Mouse (Mus musculus): ENCODE data around the gene Atpif1. TPM values are rescaled to one million over a fixed set of nuclear protein-coding genes. Genes with fewer than 3 reads are reported as not detected.

Gene Atpif1
- polyA plus RNA-seq, 1 experiment: 886 TPM

- H3K4me3 ChIP-seq (replicated peaks; ENCODE audit: control insufficient read depth, low read depth, low read length): peak overlapping the region; percentile 76
- TF ChIP-seq CTCF (IDR thresholded peaks at IDR 0.05; ENCODE audit: control insufficient read depth, insufficient read depth, low read length) (no peak), POLR2A (IDR thresholded peaks at IDR 0.05; ENCODE audit: borderline replicate concordance, control insufficient read depth, low read depth, low read length) (peak; percentile 42; the same call in 1 of the 2 replicates)
- peak overlapping the region; percentile 78 for H3K27ac ChIP-seq (ENCODE audit: control insufficient read depth, insufficient read depth, low read depth, low read length, poor library complexity)
- peaks cover 9% of the 10 kb centered on the region for H3K4me1 ChIP-seq (ENCODE audit: control insufficient read depth, insufficient read depth, low read length)
- under 1% methylated on average over 52 of the region's 52 CpGs for WGBS
Observed at GRCm38 (mm10) chr4:132509621-132510296, 23.7 kb downstream of the Atpif1 start.

DNA sequence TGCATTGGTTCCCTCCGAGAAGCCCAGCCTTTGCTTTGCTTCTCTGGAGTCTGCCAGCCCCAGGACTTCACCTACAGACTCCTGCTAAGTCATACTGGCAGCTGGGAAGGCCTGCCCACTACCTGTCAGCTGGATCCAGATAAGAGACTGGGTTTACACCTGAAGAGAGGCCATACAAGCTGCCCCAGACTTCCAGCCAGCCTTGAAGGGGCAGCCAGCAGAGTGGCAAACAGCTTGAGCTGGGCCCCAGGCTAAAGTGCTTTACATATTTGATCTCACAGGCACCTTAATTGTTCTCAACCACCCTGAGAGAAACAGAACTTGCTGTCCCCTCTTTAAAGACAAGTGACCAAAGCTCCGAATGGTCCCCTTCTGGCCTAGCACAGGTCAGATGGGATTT, 26.2 kb downstream of the Atpif1 start:
- peaks cover 3% of the 10 kb centered on the region; the same call in 1 of the 2 replicates for H3K4me1 ChIP-seq (ENCODE audit: control insufficient read depth, insufficient read depth, low read length)
- H3K27ac ChIP-seq (ENCODE audit: control insufficient read depth, insufficient read depth, low read depth, low read length, poor library complexity): no peak overlapping the region
- TF ChIP-seq POLR2A (IDR thresholded peaks at IDR 0.05; ENCODE audit: borderline replicate concordance, control insufficient read depth, low read depth, low read length): no peak
- no peak for TF ChIP-seq CTCF (IDR thresholded peaks at IDR 0.05; ENCODE audit: control insufficient read depth, insufficient read depth, low read length)
- 78% methylated on average over 2 of the region's 2 CpGs for WGBS
- no peak overlapping the region for H3K4me3 ChIP-seq (replicated peaks; ENCODE audit: control insufficient read depth, low read depth, low read length)

DNA sequence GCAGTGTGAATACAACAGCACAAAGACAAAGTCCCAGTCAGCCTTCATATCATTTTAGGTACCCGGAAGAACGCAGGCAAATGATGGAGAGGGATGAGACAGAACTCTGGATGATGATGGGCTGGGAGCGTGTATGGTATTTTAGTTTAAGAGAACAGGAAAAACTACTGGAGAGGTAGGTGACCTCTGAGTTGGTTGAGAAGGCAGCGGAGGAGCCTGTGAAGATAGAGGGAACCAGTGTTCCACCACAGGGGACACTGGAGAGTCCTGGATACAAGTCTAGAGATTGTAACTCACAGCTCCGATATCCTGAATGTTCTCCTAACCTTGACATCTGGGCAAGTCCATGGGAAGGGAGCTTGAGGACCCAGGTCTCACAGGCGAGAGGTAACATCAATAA, 27.2 kb downstream of the Atpif1 start:
- peaks cover 3% of the 10 kb centered on the region; the same call in 1 of the 2 replicates for H3K4me1 ChIP-seq (ENCODE audit: control insufficient read depth, insufficient read depth, low read length)
- no peak overlapping the region for H3K27ac ChIP-seq (ENCODE audit: control insufficient read depth, insufficient read depth, low read depth, low read length, poor library complexity)
- 87% methylated on average over 6 of the region's 6 CpGs for WGBS
- H3K4me3 ChIP-seq (replicated peaks; ENCODE audit: control insufficient read depth, low read depth, low read length): no peak overlapping the region
- TF ChIP-seq CTCF (IDR thresholded peaks at IDR 0.05; ENCODE audit: control insufficient read depth, insufficient read depth, low read length): no peak
- TF ChIP-seq POLR2A (IDR thresholded peaks at IDR 0.05; ENCODE audit: borderline replicate concordance, control insufficient read depth, low read depth, low read length): no peak

- no peak for TF ChIP-seq POLR2A (IDR thresholded peaks at IDR 0.05; ENCODE audit: borderline replicate concordance, control insufficient read depth, low read depth, low read length)
- TF ChIP-seq CTCF (IDR thresholded peaks at IDR 0.05; ENCODE audit: control insufficient read depth, insufficient read depth, low read length): no peak
- 54% methylated on average over 10 of the region's 10 CpGs for WGBS
- Histone ChIP-seq H3K27ac (ENCODE audit: control insufficient read depth, insufficient read depth, low read depth, low read length, poor library complexity) (no peak overlapping the region), H3K4me3 (replicated peaks; ENCODE audit: control insufficient read depth, low read depth, low read length) (no peak overlapping the region), H3K4me1 (ENCODE audit: control insufficient read depth, insufficient read depth, low read length) (peaks cover 3% of the 10 kb centered on the region; the same call in 1 of the 2 replicates)
Observed at GRCm38 (mm10) chr4:132505800-132506199, 27.7 kb downstream of the Atpif1 start.

GRCm38 (mm10) chr4:132505034-132505738, 28.3 kb downstream of the Atpif1 start:
- peaks cover 3% of the 10 kb centered on the region; the same call in 1 of the 2 replicates for H3K4me1 ChIP-seq (ENCODE audit: control insufficient read depth, insufficient read depth, low read length)
- H3K4me3 ChIP-seq (replicated peaks; ENCODE audit: control insufficient read depth, low read depth, low read length): no peak overlapping the region
- no peak for TF ChIP-seq CTCF (IDR thresholded peaks at IDR 0.05; ENCODE audit: control insufficient read depth, insufficient read depth, low read length)
- no peak for TF ChIP-seq POLR2A (IDR thresholded peaks at IDR 0.05; ENCODE audit: borderline replicate concordance, control insufficient read depth, low read depth, low read length)
- 45% methylated on average over 6 of the region's 6 CpGs for WGBS
- no peak overlapping the region for H3K27ac ChIP-seq (ENCODE audit: control insufficient read depth, insufficient read depth, low read depth, low read length, poor library complexity)

GRCm38 (mm10) chr4:132503344-132503743, 30.1 kb downstream of the Atpif1 start:
- no peak overlapping the region for H3K4me3 ChIP-seq (replicated peaks; ENCODE audit: control insufficient read depth, low read depth, low read length)
- peaks cover 3% of the 10 kb centered on the region; the same call in 1 of the 2 replicates for H3K4me1 ChIP-seq (ENCODE audit: control insufficient read depth, insufficient read depth, low read length)
- no peak for TF ChIP-seq POLR2A (IDR thresholded peaks at IDR 0.05; ENCODE audit: borderline replicate concordance, control insufficient read depth, low read depth, low read length)
- WGBS: 77% methylated on average over 11 of the region's 11 CpGs
- H3K27ac ChIP-seq (ENCODE audit: control insufficient read depth, insufficient read depth, low read depth, low read length, poor library complexity): no peak overlapping the region

GRCm38 (mm10) chr4:132501639-132502038, 31.8 kb downstream of the Atpif1 start:
- H3K4me1 ChIP-seq (ENCODE audit: control insufficient read depth, insufficient read depth, low read length): peaks cover 3% of the 10 kb centered on the region; the same call in 1 of the 2 replicates
- no peak overlapping the region for H3K4me3 ChIP-seq (replicated peaks; ENCODE audit: control insufficient read depth, low read depth, low read length)
- 82% methylated on average over 6 of the region's 6 CpGs for WGBS
- TF ChIP-seq CTCF (IDR thresholded peaks at IDR 0.05; ENCODE audit: control insufficient read depth, insufficient read depth, low read length) (no peak), POLR2A (IDR thresholded peaks at IDR 0.05; ENCODE audit: borderline replicate concordance, control insufficient read depth, low read depth, low read length) (no peak)
- no peak overlapping the region for H3K27ac ChIP-seq (ENCODE audit: control insufficient read depth, insufficient read depth, low read depth, low read length, poor library complexity)

GRCm38 (mm10) chr4:132494271-132494918, 39.1 kb downstream of the Atpif1 start:
- 17% methylated on average over 20 of the region's 20 CpGs for WGBS
- H3K4me3 ChIP-seq (replicated peaks; ENCODE audit: control insufficient read depth, low read depth, low read length): peak overlapping the region; percentile 49
- TF ChIP-seq POLR2A (IDR thresholded peaks at IDR 0.05; ENCODE audit: borderline replicate concordance, control insufficient read depth, low read depth, low read length): no peak
- no peak for TF ChIP-seq CTCF (IDR thresholded peaks at IDR 0.05; ENCODE audit: control insufficient read depth, insufficient read depth, low read length)
- peak overlapping the region; percentile 73 for H3K27ac ChIP-seq (ENCODE audit: control insufficient read depth, insufficient read depth, low read depth, low read length, poor library complexity)
- H3K4me1 ChIP-seq (ENCODE audit: control insufficient read depth, insufficient read depth, low read length): peaks cover 2% of the 10 kb centered on the region; the same call in 1 of the 2 replicates

All from bone marrow, adult 2 months (tissue).